Mouse (Mus musculus): ENCODE measurements around the gene Usp29.

DNA sequence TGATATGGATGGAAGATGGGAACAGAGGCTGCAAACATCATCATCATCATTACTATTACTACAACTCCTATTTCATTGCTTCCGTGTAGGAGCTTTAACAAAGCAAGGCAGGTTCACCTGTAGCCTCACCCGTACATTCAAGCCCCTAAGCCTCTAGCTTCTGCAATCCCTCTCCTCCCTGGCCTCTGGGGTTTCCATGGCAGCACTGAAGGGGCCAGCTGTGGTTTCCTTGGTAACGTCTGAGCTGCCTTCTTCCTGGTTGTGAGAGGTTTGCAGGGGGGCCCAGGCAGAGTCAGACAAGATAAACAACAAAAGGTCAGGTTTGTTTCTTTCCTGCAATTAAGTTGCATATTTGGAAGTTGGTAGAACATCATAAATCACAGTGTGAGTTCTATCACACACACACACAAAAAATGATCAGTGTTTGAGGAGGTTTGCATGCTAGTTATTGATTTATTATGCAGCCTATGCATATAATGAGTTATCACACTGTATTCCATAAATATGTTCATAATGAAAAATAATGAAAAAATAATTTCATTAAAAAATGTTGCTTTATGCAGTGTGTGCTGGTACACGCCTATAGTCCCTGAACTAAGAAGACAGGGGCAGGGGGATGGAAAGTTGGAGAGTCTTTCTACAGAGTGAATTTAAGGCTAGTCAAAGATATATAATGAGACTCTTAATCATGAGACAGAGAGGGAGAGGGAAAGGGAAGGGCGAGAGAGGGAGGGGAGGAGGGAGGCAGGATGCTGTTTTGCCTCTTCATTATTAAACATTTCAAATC, 121.5 kb downstream of the Usp29 start:
- TF ChIP-seq CTCF (IDR thresholded peaks at IDR 0.05; ENCODE audit: low read depth) = no peak
- no peak for TF ChIP-seq EP300 (IDR thresholded peaks at IDR 0.05; ENCODE audit: low read depth)
